Mouse (Mus musculus) liver, embryonic 14.5 days (tissue): Measurements from ENCODE around the gene Grik3.

Experiments
- CTCF ChIP-seq: IDR thresholded peaks from 2 replicates; pipeline ENCODE4 v1.5.1; 2016; ENCODE audit warnings: antibody characterized with exemption, low read depth, control low read depth
- EP300 ChIP-seq: IDR thresholded peaks from 2 replicates; pipeline ENCODE4 v1.6.1; 2016; ENCODE audit warnings: antibody characterized with exemption, low read depth

DNA sequence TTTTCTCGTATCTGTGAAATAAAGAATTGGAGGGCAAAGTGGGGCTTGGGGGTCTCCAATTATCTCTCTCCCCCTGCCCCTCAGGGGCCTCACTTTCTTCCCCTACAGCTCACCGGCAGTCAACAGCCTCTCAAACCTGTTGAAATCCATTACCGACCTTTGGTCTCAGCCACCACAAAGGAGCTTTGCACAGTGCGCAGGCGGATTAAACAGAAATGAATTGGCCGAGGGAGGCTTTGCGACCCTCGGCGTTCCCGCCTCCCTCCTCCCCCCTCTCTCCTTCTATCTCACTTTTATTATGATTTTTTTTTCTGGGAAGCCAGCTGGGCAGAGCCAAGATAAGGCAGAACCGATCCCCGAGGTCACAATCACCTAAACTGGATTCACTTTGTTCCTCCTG is 97.1 kb downstream of the Grik3 start:
- TF ChIP-seq CTCF (no peak), EP300 (no peak)
